Mouse (Mus musculus): ENCODE results near the gene Wdr37.

GRCm38 (mm10) chr13:8831546-8832251, 40.0 kb downstream of the Wdr37 start:
- TF ChIP-seq POLR2A (IDR thresholded peaks at IDR 0.05; ENCODE audit: borderline replicate concordance, low read depth, low read length) (no peak), CTCF (IDR thresholded peaks at IDR 0.05; ENCODE audit: low read depth, low read length) (no peak)
